Mouse (Mus musculus) brain, embryonic 18.5 days (tissue): ENCODE data around the gene Snx8.

Experiments
- DNase-seq: peaks from one replicate; pipeline ENCODE4 v3.0.0-alpha.2; 2012; ENCODE audit warnings: low read depth, low spot score

Gene Snx8

GRCm38 (mm10) chr5:140345244-140345643 lies 43.8 kb downstream of the Snx8 start:
- DNase-seq: no peak

GRCm38 (mm10) chr5:140342880-140343279 lies 46.2 kb downstream of the Snx8 start:
- no peak for DNase-seq

GRCm38 (mm10) chr5:140339836-140340235 lies 49.2 kb downstream of the Snx8 start:
- DNase-seq: no peak

DNA sequence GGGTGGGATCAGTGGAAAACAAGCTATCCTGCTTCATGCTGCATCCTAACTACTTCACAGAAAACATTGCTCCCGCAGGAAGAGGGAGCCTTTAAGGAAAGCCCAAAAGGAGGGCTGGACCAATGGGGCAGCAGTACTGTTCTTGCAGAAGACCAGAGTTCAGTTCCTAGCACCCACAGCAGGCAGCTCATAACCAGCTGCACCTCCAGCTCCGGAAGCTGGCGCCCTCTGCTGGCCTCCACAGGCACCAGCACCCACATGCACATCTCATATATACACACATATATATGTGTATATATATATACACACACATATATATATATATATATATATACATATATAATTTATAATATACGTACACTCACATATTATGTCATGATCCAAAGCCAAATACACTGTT lies 50.3 kb downstream of the Snx8 start:
- no peak for DNase-seq

GRCm38 (mm10) chr5:140336680-140337079 lies 52.4 kb downstream of the Snx8 start:
- DNase-seq: no peak

DNA sequence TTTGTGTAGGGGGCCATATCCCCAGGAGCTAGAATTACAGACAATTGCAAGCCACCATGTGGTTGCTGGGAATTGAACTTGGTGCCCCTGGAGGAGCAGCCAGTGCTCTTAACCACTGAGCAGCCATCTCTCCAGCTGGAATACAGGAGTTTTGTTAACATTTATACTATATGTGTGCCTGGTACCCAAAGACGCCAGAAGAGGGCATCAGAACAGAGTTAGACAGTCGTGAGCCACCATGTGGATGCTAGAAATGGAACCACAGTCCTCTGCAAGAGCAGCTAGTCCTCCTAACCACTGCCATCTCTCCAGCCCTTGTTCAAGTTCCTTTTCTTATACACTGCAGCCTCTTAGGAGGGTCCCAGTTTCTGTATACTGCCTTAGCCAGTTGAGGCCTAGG lies 55.4 kb downstream of the Snx8 start:
- no peak for DNase-seq

- DNase-seq: no peak
Measured at GRCm38 (mm10) chr5:140332519-140332918, 56.5 kb downstream of the Snx8 start.

- no peak for DNase-seq
Measured at GRCm38 (mm10) chr5:140331615-140332512, 57.2 kb downstream of the Snx8 start, which contains the start of gene Mrm2. Gene Mrm2, minus strand, starts transcription at chr5:140331898.

GRCm38 (mm10) chr5:140324058-140324457 lies 65.0 kb downstream of the Snx8 start:
- no peak for DNase-seq

DNA sequence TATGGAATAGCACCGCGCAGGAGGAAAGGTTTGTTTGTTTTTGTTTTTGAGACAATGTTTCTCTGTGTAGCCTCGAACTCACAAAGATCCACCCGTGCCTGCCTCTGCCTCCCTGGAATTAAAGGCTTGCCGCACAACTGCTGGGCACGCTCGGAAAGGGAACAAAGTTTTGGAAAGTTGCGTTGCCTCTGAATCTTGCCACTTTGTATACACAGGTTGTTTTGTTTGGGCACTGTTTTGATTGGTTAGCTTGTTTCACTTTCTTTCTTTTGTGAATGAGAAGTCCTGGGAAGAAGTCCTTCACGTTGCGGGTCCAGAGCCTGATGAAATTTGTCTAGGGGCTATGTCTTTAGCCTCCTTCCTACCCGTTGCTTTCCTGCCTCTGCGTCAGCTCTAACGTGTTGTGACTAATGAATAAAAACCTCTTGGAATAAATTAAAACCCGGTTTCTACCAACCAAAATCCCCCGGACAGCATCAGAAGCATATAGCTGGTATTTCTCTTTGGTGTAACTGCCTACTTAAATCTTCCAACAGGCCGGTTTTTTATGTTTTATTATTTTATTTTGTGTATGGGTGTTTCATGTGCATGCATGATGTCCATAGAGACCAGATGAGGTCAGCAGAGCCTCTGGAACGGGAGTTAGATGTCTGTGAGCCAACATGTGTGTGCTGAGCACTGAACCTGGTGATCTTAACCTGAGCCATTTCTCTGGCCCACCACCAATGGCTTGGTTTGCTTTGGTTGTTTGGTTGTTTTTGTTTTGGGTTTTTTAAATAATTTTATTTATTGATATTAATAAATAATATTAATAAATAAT lies 67.1 kb downstream of the Snx8 start:
- no peak for DNase-seq

DNA sequence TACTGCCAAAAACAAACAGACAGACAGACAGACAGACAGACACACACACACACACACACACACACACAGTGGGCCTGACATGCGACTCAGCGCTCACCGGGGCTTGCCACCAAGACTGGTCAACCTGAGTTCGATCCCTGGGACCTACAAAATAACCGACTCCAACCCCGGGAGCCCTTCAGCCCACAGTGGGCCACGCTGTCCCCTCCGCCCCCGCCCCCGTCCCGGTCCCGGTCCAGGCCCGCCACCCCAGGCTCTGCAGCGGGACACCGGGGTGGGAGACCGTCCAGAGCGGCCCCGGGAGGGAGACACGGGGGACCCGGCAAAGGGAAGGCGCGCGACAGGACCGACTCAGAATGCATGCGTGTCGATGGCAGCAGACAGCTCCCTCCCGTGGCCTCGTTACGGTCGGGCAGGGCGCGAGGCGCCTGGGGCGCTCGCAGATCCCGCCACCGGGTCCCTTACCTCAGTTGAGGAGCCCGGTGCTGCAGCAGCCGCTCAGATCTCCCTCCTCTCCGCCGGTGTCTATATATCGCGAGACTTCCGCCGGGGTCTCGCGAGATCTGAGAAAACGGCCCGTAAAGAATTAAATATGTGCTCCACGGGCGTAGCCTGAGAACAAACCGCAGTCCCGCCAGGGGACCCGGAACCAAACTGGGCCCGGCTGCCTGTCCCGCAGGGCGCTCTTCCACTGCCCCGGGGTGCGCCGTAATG lies 67.9 kb downstream of the Snx8 start, which contains the start of the genes Mad1l1 and Nudt1:
TSS of gene Mad1l1 (minus strand) at position 511 of the 714 bp plus-strand sequence.
TSS of gene Nudt1 (plus strand) at position 615 of the 714 bp plus-strand sequence.
- DNase-seq: peak; percentile 86

GRCm38 (mm10) chr5:140316716-140317115 lies 72.3 kb downstream of the Snx8 start:
- DNase-seq: no peak

- DNase-seq: no peak
Measured at GRCm38 (mm10) chr5:140307602-140308001, 81.5 kb downstream of the Snx8 start.

DNA sequence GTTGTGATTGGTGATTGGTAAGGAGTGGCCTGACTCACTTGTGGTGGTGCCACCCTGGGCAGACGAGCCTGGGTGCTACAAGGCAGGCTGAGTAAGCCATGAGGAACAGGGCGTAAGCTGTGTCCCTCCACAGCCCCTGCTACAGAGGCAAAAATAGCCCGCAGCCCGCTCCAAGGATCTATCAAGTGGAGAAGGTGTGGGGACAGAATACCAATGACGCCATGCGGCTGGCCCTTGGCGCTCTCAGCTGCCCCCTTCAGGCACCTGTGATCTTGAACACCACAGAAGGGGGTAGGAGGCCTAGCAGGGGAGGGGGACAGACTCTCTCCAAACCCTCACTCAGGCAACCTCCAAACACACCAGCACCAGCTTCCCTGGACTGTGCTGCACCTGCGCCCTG lies 83.0 kb downstream of the Snx8 start:
- DNase-seq: no peak

DNA sequence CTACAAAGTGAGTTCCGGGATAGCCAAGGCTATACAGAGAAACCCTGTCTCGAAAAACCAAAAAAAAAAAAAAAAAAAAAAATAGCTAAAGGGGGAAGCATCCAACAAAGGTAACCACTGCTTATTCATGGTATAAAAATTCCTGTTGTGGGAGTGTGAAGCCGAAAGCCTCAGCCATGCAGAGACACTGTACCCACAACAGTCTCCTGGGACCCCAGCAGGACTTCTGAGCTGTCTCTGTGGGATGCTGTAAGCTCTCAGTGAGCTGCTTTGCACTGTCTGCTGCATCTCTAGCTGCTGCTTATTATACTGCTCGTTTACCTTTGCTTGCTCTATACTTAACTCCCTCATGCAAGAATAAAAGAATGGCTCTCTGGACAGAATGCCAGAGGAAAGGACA lies 90.8 kb downstream of the Snx8 start:
- DNase-seq: no peak

- peak; percentile 58 for DNase-seq
Measured at GRCm38 (mm10) chr5:140292152-140292551, 96.9 kb downstream of the Snx8 start.
